Mouse (Mus musculus): Measurements from ENCODE around the gene Rps6kb2.

- TF ChIP-seq CTCF (IDR thresholded peaks at IDR 0.05; ENCODE audit: extremely low read depth, insufficient read length, insufficient replicate concordance, low read depth, low read length) (no peak), POLR2A (IDR thresholded peaks at IDR 0.05; ENCODE audit: low read depth, low read length) (no peak)
Observed at GRCm38 (mm10) chr19:4184976-4185975, 22.1 kb upstream of the Rps6kb2 start.
